Comparison of ENCODE assay signal across 20 mouse cellular contexts in the genomic region with DNA sequence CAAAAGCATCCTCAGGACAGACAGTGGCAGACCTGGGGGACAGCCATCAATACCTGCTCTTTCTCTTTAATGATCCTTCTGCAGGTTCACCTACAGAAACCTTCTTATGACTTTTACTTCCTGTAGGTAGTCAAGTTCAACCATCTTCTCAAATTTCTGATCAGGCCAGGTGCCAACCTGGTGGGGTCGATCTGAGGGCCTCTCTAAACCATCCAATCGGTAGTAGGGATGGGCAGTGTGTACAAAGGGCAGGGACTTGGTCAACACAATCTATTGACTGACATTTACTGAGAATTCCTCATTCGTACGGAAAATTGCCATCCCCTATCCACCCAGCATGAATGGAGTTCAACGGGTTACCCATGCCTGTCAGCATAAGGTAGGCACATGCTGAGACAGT.
A peak's percentile ranks its signal among the peaks of the same experiment; 100 is the strongest.
DNase-seq lines count a peak whose midpoint lies in the region; ATAC-seq and TF ChIP-seq lines count a peak whose summit lies in the region.
"Had no signal": no experiment of that assay in that cellular context is flagged by ENCODE, and none has a peak within 500 bp of the region (broad histone marks: within the 10 kb centered on the region; RNA-seq: fewer than 3 reads in every experiment).

No protein-coding gene starts in this region.

- 79% methylated on average over 5 of the region's 5 CpGs for WGBS in kidney, postnatal 0 days
- 76% methylated on average over 5 of the region's 5 CpGs for WGBS in hindbrain, embryonic 16.5 days

- H3K36me3 ChIP-seq in kidney, postnatal 0 days (ENCODE audit: insufficient read depth, low read length), result no peaks in the 10 kb centered on the region
- H3K36me3 ChIP-seq in hindbrain, embryonic 16.5 days (ENCODE audit: control insufficient read depth, insufficient read depth, low read length), result no peaks in the 10 kb centered on the region
- H3K36me3 ChIP-seq: heart, embryonic 12.5 days; intestine, embryonic 15.5 days; limb, embryonic 15.5 days; midbrain, embryonic 10.5 days; neural tube, embryonic 15.5 days had no signal

- H3K27ac ChIP-seq in kidney, postnatal 0 days, result no peak overlapping the region
- no peak overlapping the region for H3K27ac ChIP-seq in hindbrain, embryonic 16.5 days (ENCODE audit: low read depth, low read length)
- H3K27ac ChIP-seq: intestine, embryonic 15.5 days; limb, embryonic 15.5 days; midbrain, embryonic 10.5 days; neural tube, embryonic 15.5 days had no signal

- DNase-seq in kidney, postnatal 0 days (ENCODE audit: low spot score), result peak; percentile 1
- DNase-seq in kidney, adult 8-10 months, result no peak
- DNase-seq in CD4-positive helper T cell, adult 2 months (ENCODE audit: low read depth, low spot score), result peak; percentile 14
- peak; percentile 71 for DNase-seq in brain, adult 2 months (ENCODE audit: low read depth, low spot score)
- DNase-seq in induced T-regulatory cell, adult 2 months (ENCODE audit: low read depth), result peak; percentile 9
- no peak for DNase-seq in urinary bladder, postnatal 4 days (ENCODE audit: low spot score in 2 of 2)
- no peak for DNase-seq in left cerebral cortex, postnatal 25 days (ENCODE audit: low spot score in 2 of 2)
- DNase-seq: cerebellum, postnatal 10 days; forebrain, postnatal 0 days; gastrocnemius, postnatal 25 days; kidney, postnatal 10 days; layer of hippocampus, adult 9-11 months; thymus, adult 2 months had no signal

- intact Hi-C loops in left cerebral cortex, postnatal 25 days (cut with DNase I), result no loop called here

- no peak overlapping the region for H3K9ac ChIP-seq in kidney, postnatal 0 days (ENCODE audit: low read depth, low read length)
- H3K9ac ChIP-seq in hindbrain, embryonic 16.5 days (ENCODE audit: low read depth, low read length), result no peak overlapping the region
- H3K9ac ChIP-seq: forebrain, postnatal 0 days; heart, embryonic 12.5 days; intestine, embryonic 15.5 days; limb, embryonic 15.5 days; neural tube, embryonic 15.5 days had no signal

- H3K27me3 ChIP-seq in kidney, postnatal 0 days (ENCODE audit: insufficient read depth, low read length), result no peaks in the 10 kb centered on the region
- no peaks in the 10 kb centered on the region for H3K27me3 ChIP-seq in hindbrain, embryonic 16.5 days (replicated peaks; ENCODE audit: control insufficient read depth, insufficient read depth, low read length)
- H3K27me3 ChIP-seq: heart, embryonic 12.5 days; intestine, embryonic 15.5 days; limb, embryonic 15.5 days; neural tube, embryonic 15.5 days had no signal

- H3K9me3 ChIP-seq in kidney, postnatal 0 days (replicated peaks; ENCODE audit: low read length), result no peaks in the 10 kb centered on the region
- peaks cover 11% of the 10 kb centered on the region for H3K9me3 ChIP-seq in hindbrain, embryonic 16.5 days (ENCODE audit: control insufficient read depth, low read length)
- H3K9me3 ChIP-seq: intestine, embryonic 15.5 days had no signal

- H3K4me1 ChIP-seq in kidney, postnatal 0 days (replicated peaks; ENCODE audit: insufficient read depth, low read length), result no peaks in the 10 kb centered on the region
- H3K4me1 ChIP-seq in hindbrain, embryonic 16.5 days (ENCODE audit: control insufficient read depth, insufficient read depth, low read depth, low read length), result no peaks in the 10 kb centered on the region
- H3K4me1 ChIP-seq: heart, embryonic 12.5 days; intestine, embryonic 15.5 days; limb, embryonic 15.5 days; midbrain, embryonic 10.5 days; neural tube, embryonic 15.5 days had no signal

- no peak overlapping the region for H3K4me2 ChIP-seq in kidney, postnatal 0 days (ENCODE audit: low read length)
- H3K4me2 ChIP-seq in hindbrain, embryonic 16.5 days (ENCODE audit: low read length), result no peak overlapping the region
- H3K4me2 ChIP-seq: heart, embryonic 12.5 days; intestine, embryonic 15.5 days; limb, embryonic 15.5 days; neural tube, embryonic 15.5 days had no signal

- no peak for ATAC-seq in kidney, postnatal 0 days (replicated peaks; ENCODE audit: low FRiP score, low read depth)
- no peak for ATAC-seq in hindbrain, embryonic 16.5 days
- ATAC-seq: forebrain, postnatal 0 days; intestine, embryonic 15.5 days had no signal

- no peak overlapping the region for H3K4me3 ChIP-seq in kidney, postnatal 0 days (replicated peaks; ENCODE audit: low read depth, low read length)
- no peak overlapping the region for H3K4me3 ChIP-seq in hindbrain, embryonic 16.5 days (ENCODE audit: low read length)
- H3K4me3 ChIP-seq: erythroblast, embryonic 14.5 days; heart, embryonic 12.5 days; intestine, embryonic 15.5 days; limb, embryonic 15.5 days; midbrain, embryonic 10.5 days; neural tube, embryonic 15.5 days had no signal

- no peak for TF ChIP-seq CTCF in kidney, postnatal 0 days (IDR thresholded peaks at IDR 0.05; ENCODE audit: low read depth)

Comparison
In these comparisons a context has a peak if more than half of its experiments do, and no peak if none do; other contexts are left out.
1. DNase-seq: peak in kidney, postnatal 0 days (single experiment), CD4-positive helper T cell, adult 2 months (single experiment), brain, adult 2 months (single experiment) and induced T-regulatory cell, adult 2 months (single experiment); none in kidney, adult 8-10 months (0 of 2), urinary bladder, postnatal 4 days (0 of 2) and left cerebral cortex, postnatal 25 days (0 of 2).